In genomic region chr14:20873931-20874330, GRCm38 (mm10) we compare ENCODE assay signal across 10 mouse cellular contexts. TPM values are rescaled to one million over a fixed set of nuclear protein-coding genes. Genes with fewer than 3 reads are reported as not detected.
DNase-seq lines count a peak whose midpoint lies in the region; ATAC-seq and TF ChIP-seq lines count a peak whose summit lies in the region.
"Had no signal": no experiment of that assay in that cellular context is flagged by ENCODE, and none has a peak within 500 bp of the region (broad histone marks: within the 10 kb centered on the region; RNA-seq: fewer than 3 reads in every experiment).

No protein-coding gene starts in this region.

- no peak for TF ChIP-seq CTCF in liver, postnatal 0 days (IDR thresholded peaks at IDR 0.05; ENCODE audit: low read depth)

- no peak overlapping the region for H3K4me3 ChIP-seq in forebrain, embryonic 11.5 days (ENCODE audit: low read depth, low read length)
- H3K4me3 ChIP-seq in forebrain, embryonic 12.5 days (replicated peaks): no peak overlapping the region
- H3K4me3 ChIP-seq in kidney, embryonic 15.5 days (replicated peaks): no peak overlapping the region
- no peak overlapping the region for H3K4me3 ChIP-seq in heart, embryonic 13.5 days
- no peak overlapping the region for H3K4me3 ChIP-seq in liver, postnatal 0 days (ENCODE audit: low read depth, low read length)
- H3K4me3 ChIP-seq: hindbrain, embryonic 15.5 days had no signal

- no peak overlapping the region for H3K27ac ChIP-seq in forebrain, embryonic 11.5 days (ENCODE audit: low read depth, low read length)
- no peak overlapping the region for H3K27ac ChIP-seq in forebrain, embryonic 12.5 days
- H3K27ac ChIP-seq in kidney, embryonic 15.5 days: no peak overlapping the region
- H3K27ac ChIP-seq in heart, embryonic 13.5 days (replicated peaks): no peak overlapping the region; the same call in 1 of the 2 replicates
- no peak overlapping the region for H3K27ac ChIP-seq in liver, postnatal 0 days (ENCODE audit: low read depth)
- H3K27ac ChIP-seq: hindbrain, embryonic 15.5 days had no signal

- no peak for ATAC-seq in forebrain, embryonic 11.5 days (replicated peaks; ENCODE audit: low FRiP score)
- no peak for ATAC-seq in forebrain, embryonic 12.5 days (ENCODE audit: low FRiP score)
- no peak for ATAC-seq in kidney, embryonic 15.5 days (replicated peaks; ENCODE audit: low FRiP score)
- ATAC-seq in heart, embryonic 13.5 days (ENCODE audit: extremely low read depth, insufficient number of reproducible peaks, low FRiP score, low TSS enrichment): no peak
- no peak for ATAC-seq in liver, postnatal 0 days

- H3K27me3 ChIP-seq in forebrain, embryonic 11.5 days (ENCODE audit: control insufficient read depth, insufficient read depth, low read length): no peaks in the 10 kb centered on the region
- peaks cover 4% of the 10 kb centered on the region; the same call in 1 of the 2 replicates for H3K27me3 ChIP-seq in forebrain, embryonic 12.5 days
- no peaks in the 10 kb centered on the region for H3K27me3 ChIP-seq in kidney, embryonic 15.5 days
- no peaks in the 10 kb centered on the region for H3K27me3 ChIP-seq in heart, embryonic 13.5 days (replicated peaks)
- H3K27me3 ChIP-seq in liver, postnatal 0 days (ENCODE audit: insufficient read depth, low read length): no peaks in the 10 kb centered on the region
- H3K27me3 ChIP-seq: hindbrain, embryonic 15.5 days had no signal

- H3K36me3 ChIP-seq in forebrain, embryonic 11.5 days (ENCODE audit: control insufficient read depth, insufficient read depth, low read length): no peaks in the 10 kb centered on the region
- H3K36me3 ChIP-seq in forebrain, embryonic 12.5 days (replicated peaks): no peaks in the 10 kb centered on the region
- H3K36me3 ChIP-seq in kidney, embryonic 15.5 days: no peaks in the 10 kb centered on the region
- no peaks in the 10 kb centered on the region for H3K36me3 ChIP-seq in heart, embryonic 13.5 days
- H3K36me3 ChIP-seq in liver, postnatal 0 days (replicated peaks; ENCODE audit: insufficient read depth, low read length): no peaks in the 10 kb centered on the region
- H3K36me3 ChIP-seq: G1E; hindbrain, embryonic 15.5 days had no signal

- DNase-seq in forebrain, embryonic 11.5 days (ENCODE audit: low spot score): no peak
- no peak for DNase-seq in kidney, adult 9 months
- DNase-seq in liver, postnatal 0 days: no peak
- no peak for DNase-seq in layer of hippocampus, adult 18-20 months (ENCODE audit: low spot score in 2 of 2)
- DNase-seq in adrenal gland, postnatal 14 days: no peak

- H3K9me3 ChIP-seq in forebrain, embryonic 11.5 days (ENCODE audit: control insufficient read depth, low read length): no peaks in the 10 kb centered on the region
- no peaks in the 10 kb centered on the region for H3K9me3 ChIP-seq in forebrain, embryonic 12.5 days
- H3K9me3 ChIP-seq in kidney, embryonic 15.5 days (replicated peaks): no peaks in the 10 kb centered on the region
- H3K9me3 ChIP-seq in heart, embryonic 13.5 days: no peaks in the 10 kb centered on the region
- no peaks in the 10 kb centered on the region for H3K9me3 ChIP-seq in liver, postnatal 0 days (ENCODE audit: low read length)
- H3K9me3 ChIP-seq: G1E; hindbrain, embryonic 15.5 days had no signal

- no peaks in the 10 kb centered on the region for H3K4me1 ChIP-seq in forebrain, embryonic 11.5 days (replicated peaks; ENCODE audit: control insufficient read depth, insufficient read depth, low read length)
- no peaks in the 10 kb centered on the region for H3K4me1 ChIP-seq in forebrain, embryonic 12.5 days
- peaks cover 13% of the 10 kb centered on the region for H3K4me1 ChIP-seq in kidney, embryonic 15.5 days
- peaks cover 22% of the 10 kb centered on the region for H3K4me1 ChIP-seq in heart, embryonic 13.5 days
- peaks cover 5% of the 10 kb centered on the region for H3K4me1 ChIP-seq in liver, postnatal 0 days (ENCODE audit: insufficient read depth)
- H3K4me1 ChIP-seq: hindbrain, embryonic 15.5 days had no signal

- WGBS in forebrain, embryonic 11.5 days: 52% methylated on average over 6 of the region's 6 CpGs
- WGBS in forebrain, embryonic 12.5 days: 50% methylated on average over 6 of the region's 6 CpGs
- 45% methylated on average over 6 of the region's 6 CpGs for WGBS in kidney, embryonic 15.5 days
- 7% methylated on average over 6 of the region's 6 CpGs for WGBS in heart, embryonic 13.5 days
- WGBS in liver, postnatal 0 days (ENCODE audit: insufficient replicate concordance): 15% methylated on average over 6 of the region's 6 CpGs

- no peak overlapping the region for H3K4me2 ChIP-seq in forebrain, embryonic 11.5 days (ENCODE audit: low read depth, low read length, severe bottlenecking)
- no peak overlapping the region for H3K4me2 ChIP-seq in forebrain, embryonic 12.5 days
- peak overlapping the region; percentile 28; the same call in 1 of the 2 replicates for H3K4me2 ChIP-seq in kidney, embryonic 15.5 days
- peak overlapping the region; percentile 57 for H3K4me2 ChIP-seq in heart, embryonic 13.5 days
- peak overlapping the region; percentile 39 for H3K4me2 ChIP-seq in liver, postnatal 0 days (ENCODE audit: low read depth, low read length)
- H3K4me2 ChIP-seq: hindbrain, embryonic 15.5 days had no signal

- no peak for TF ChIP-seq EP300 in liver, postnatal 0 days (IDR thresholded peaks at IDR 0.05; ENCODE audit: low read depth)

- H3K9ac ChIP-seq in forebrain, embryonic 11.5 days (ENCODE audit: low read length): peak overlapping the region; percentile 21; the same call in 1 of the 2 replicates
- no peak overlapping the region for H3K9ac ChIP-seq in forebrain, embryonic 12.5 days
- H3K9ac ChIP-seq in kidney, embryonic 15.5 days: no peak overlapping the region
- peak overlapping the region; percentile 68 for H3K9ac ChIP-seq in heart, embryonic 13.5 days
- no peak overlapping the region for H3K9ac ChIP-seq in liver, postnatal 0 days (replicated peaks)
- H3K9ac ChIP-seq: hindbrain, embryonic 15.5 days had no signal

RNA-seq across cellular contexts. Expression of gene Plau, which starts 37.5 kb away (rescaled TPM):
- 0.25 and 0.31 TPM in 2 replicates for polyA plus RNA-seq in forebrain, embryonic 11.5 days (2014; fragmentation: Nextera tagmentation; extraction: Ambion mirVana)
- polyA plus RNA-seq in forebrain, embryonic 12.5 days (2016; fragmentation: Nextera tagmentation; extraction: Ambion mirVana): 0.10 and 0.15 TPM in 2 replicates
- polyA plus RNA-seq in kidney, embryonic 15.5 days (2015; fragmentation: Nextera tagmentation; extraction: Ambion mirVana): 10.7 and 12.4 TPM in 2 replicates
- 1.4 and 2.3 TPM in 2 replicates for polyA plus RNA-seq in heart, embryonic 13.5 days (2015; fragmentation: Nextera tagmentation; extraction: Ambion mirVana)
- polyA plus RNA-seq in liver, postnatal 0 days (2015; fragmentation: Nextera tagmentation; extraction: Ambion mirVana): 0.83 and 0.84 TPM in 2 replicates
- 1 to 10 TPM; 3.3 to 4.5 TPM for total RNA-seq in layer of hippocampus, adult 18-20 months (2021)
- 26.3 and 60.1 TPM in 2 replicates for total RNA-seq in adrenal gland, postnatal 14 days (2021)
- polyA plus RNA-seq: G1E had no signal

RNA-seq across cellular contexts. Expression of gene Vcl, which starts 55.3 kb away (rescaled TPM):
- 29.4 and 30.2 TPM in 2 replicates for polyA plus RNA-seq in forebrain, embryonic 11.5 days (2014; fragmentation: Nextera tagmentation; extraction: Ambion mirVana)
- 20.0 and 21.4 TPM in 2 replicates for polyA plus RNA-seq in forebrain, embryonic 12.5 days (2016; fragmentation: Nextera tagmentation; extraction: Ambion mirVana)
- 46.4 and 51.3 TPM in 2 replicates for polyA plus RNA-seq in kidney, embryonic 15.5 days (2015; fragmentation: Nextera tagmentation; extraction: Ambion mirVana)
- polyA plus RNA-seq in heart, embryonic 13.5 days (2015; fragmentation: Nextera tagmentation; extraction: Ambion mirVana): 67.1 and 69.8 TPM in 2 replicates
- 9.3 and 11.6 TPM in 2 replicates for polyA plus RNA-seq in liver, postnatal 0 days (2015; fragmentation: Nextera tagmentation; extraction: Ambion mirVana)
- total RNA-seq in layer of hippocampus, adult 18-20 months (2021): 10 to 100 TPM; 28.2 to 32.5 TPM
- total RNA-seq in adrenal gland, postnatal 14 days (2021): 93.6 and 93.9 TPM in 2 replicates

Comparison
In these comparisons a context has a peak if more than half of its experiments do, and no peak if none do; other contexts are left out.
1. H3K9ac ChIP-seq: peak in forebrain, embryonic 11.5 days (single experiment) and heart, embryonic 13.5 days (single experiment); none in forebrain, embryonic 12.5 days (single experiment), kidney, embryonic 15.5 days (single experiment) and liver, postnatal 0 days (single experiment).
2. H3K4me2 ChIP-seq: peak in kidney, embryonic 15.5 days (single experiment), heart, embryonic 13.5 days (single experiment) and liver, postnatal 0 days (single experiment); none in forebrain, embryonic 11.5 days (single experiment) and forebrain, embryonic 12.5 days (single experiment).